Mouse (Mus musculus) cerebellum, adult (tissue): ENCODE data around the gene 4930503B20Rik.

Experiments used
- ATAC-seq: cut with Nextera tagmentation; 2 replicates; pipeline ENCODE4 v1.9.2; 2017; ENCODE audit warnings: mild to moderate bottlenecking, moderate library complexity, mixed read lengths; ENCODE audit not compliant: insufficient number of reproducible peaks, low FRiP score, low TSS enrichment

Gene 4930503B20Rik

DNA sequence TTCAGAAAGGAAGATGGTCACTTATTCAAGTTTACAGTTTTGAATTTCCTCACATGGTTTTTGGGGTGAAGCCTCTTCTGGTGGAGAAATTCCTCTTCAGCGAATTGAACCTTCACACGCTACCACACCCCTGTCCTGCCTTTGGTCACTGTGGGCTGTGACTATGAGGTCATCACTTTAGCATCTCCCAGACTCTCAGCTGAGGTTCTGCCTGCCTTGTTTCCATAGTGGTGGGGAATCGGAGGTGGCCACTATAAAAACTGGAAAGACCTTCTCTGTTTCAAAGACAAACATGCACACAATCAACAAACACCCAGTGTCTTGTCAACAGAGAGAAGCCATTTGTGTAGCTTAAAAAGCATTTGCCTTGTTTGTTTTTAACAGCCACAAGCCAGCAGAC is at the start of gene 4930503B20Rik:
4930503B20Rik (minus strand) TSS at position 101 of the 400 bp plus-strand sequence.
- no peak for ATAC-seq

DNA sequence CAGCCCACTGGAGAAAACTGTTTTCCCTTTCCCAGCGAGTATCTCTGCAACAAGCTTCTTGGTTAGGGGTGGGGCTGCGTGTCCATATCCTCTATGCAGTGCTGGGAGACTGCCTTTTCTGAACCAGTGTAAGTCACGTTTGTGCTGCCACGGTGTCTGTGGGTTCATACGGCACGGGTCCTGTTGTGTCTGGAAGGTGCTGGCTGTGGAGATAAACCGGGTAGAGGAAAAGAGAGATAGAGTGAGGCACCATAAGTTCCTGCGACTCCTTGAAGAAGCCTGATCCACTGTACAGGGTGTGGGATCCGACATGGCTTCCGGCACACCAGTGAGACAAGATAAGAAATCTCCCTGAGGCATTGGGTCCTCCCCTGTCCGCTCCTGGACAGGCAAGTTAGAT is 48.9 kb upstream of the 4930503B20Rik start:
- ATAC-seq = no peak

DNA sequence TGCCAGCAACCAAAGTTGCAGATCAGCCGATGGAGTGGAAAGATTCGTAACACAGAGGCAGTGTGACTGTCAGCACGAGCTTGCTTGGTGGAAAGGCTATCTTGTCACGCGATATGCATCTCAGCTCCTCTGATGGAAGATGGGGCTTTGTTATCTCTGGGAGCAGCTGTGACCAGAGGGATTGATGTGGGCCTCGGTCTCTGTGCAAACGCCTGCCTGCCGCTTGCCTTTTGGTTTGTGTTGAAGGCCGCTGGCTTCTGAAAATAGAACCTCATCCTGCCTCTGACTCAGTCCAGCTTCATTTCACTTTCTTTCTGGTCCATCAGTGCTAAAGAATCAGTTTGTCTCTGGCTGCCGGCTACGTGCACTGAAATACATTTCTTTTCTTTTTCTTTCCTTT is 47.9 kb upstream of the 4930503B20Rik start:
- no peak for ATAC-seq

DNA sequence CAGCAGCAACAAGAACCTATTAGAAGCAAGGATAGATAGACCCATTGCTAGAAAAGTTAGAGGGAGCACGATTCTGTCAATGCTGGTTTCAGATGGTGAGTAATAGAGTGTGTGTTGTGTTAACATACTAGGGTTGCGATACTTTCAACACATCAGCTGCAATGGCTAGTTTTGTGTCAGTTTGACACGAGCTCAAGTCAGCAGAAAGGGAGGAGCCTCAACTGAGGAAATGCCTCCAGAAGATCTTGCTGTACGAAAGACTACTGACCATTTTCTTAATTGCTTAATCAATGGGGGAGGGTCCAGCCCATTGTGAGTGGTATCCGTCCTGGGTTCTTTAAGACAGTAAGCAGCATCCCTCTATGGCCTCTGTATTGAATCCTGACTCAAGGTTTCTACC is 41.4 kb upstream of the 4930503B20Rik start:
- ATAC-seq = no peak

DNA sequence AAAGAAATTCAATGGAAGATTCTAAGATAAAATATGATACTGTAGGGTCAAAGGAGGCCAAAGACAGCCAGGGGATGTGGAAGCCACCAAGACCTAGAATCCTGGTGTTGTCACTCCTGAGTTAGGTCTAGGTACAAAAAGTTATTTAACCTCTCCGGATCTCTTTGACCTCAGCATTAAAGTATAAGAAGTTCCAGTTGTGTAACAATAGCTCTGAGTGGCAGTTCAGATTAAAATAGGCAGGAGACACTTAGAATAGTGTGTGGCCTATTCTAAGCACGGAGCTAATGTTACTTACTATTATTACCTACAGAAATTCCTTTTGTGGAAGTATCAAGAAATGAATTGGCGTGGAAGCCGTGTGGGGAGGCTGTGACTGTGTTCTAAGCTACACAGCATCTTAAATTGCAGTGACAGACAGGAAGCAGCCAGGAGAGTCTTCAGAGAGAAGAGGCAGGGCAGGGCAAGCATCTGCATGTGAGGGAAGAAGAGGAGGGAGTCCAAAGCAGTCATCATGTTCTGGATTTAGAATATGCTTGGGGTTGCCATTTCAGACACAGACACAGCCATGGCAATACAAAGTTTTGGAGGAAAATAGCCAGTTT is 36.1 kb upstream of the 4930503B20Rik start:
- ATAC-seq = no peak

DNA sequence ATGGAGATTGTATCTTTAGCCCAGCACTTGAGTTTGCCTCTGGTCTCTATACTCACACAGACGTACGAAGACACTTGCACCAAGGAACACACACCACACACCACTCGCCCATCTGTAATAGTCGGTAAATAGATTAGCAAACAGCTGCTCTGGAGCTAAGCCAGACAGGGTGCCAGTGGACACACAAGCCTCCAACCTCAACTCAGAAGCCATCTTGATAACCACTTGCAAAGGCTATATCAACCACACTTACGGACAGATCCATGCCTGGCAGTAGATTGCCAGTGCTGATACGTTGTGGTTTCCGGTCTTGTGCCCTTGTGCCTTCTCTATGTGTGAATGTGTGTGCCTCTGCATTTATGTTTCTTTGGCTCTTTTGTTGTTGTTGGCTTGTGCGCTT is 35.3 kb upstream of the 4930503B20Rik start:
- ATAC-seq = no peak

DNA sequence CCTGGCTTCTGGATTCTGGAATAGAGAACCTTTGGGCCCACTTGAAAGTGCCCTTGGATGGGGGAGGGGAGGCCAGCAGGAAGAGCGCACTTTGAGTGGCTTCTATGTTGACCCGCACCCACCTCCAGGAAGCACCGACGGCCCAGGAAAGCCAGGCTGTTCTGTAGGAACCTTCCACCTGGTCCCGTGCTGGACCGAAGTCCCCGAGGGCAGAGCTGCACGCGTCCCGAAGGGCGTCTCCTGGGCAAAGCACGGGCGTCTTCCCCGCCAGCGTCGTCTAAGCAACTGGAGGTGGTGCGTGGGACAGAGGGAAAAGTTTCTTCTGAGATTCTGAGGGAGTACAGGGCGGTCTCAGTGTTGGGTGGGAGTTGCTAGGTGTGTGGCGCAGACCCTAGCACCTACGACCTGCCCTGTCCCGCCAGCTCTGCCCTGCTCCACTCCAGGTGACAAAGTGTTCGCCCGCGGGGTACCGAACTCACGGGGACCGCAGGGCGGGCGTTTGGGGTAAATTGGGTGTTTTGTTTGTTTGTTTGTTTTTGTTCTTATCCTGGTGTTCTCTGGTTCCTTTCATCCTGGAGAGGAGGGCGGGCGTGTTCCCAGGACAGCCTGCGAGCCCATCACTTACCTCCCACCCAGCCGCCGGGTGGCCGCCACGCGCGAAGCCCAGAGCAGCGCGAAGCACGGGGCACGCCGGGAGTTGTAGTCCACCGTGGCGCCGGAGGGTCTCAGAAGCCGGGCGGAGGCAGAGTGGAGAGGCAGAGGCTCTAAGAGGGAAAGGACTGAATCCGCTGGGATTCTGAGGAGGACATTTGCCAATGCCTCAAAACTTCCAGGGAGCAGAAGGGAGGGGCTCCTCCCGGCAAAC is 33.9 kb upstream of the 4930503B20Rik start, which contains the start of gene Samd13:
Samd13 (minus strand) TSS at position 782 of the 865 bp plus-strand sequence.
- 0 out of 2 replicates have a peak, but pooled peaks have one; percentile 13 for ATAC-seq

DNA sequence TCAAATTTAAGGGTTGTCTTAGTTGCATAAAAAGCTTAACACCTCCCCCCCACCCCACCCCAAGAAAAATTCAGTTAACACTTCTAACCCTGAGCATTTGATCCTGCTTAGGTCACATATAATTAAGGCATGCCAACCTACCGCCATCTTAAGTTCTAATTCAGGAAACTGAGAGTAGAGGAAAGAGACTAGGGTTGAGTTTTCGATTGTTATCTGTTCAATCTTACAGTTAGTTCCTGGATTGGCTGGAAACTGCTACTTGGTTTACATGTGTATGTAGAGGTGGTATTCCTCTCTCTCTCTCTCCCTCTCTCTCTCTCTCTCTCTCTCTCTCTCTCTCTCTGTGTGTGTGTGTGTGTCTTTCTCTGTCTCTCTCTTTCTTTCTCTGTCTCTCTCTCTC is 32.0 kb upstream of the 4930503B20Rik start:
- no peak for ATAC-seq

DNA sequence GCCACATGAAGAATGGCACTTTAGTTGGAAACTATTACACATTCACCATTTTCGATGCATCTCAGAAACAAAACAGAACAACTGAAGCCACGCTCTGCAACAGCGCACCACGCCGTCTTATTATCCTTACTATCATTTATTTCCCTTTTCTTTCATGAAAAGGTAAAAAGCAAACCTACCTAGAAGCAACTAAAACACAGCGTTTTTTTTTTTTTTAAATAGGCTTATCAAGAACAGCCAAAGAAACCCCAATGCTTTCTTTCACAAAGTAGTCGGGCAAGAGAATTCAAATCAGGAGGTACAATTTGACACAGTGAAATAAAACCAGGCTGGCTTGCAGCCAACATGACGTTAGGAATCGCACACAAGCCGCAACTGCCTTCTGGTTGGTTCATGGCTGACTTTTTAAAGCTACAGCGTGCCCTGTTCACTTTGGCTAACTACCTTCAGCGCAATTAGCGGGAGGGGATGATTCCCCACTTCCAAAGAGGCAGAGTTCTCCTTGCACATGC is 31.1 kb upstream of the 4930503B20Rik start:
- ATAC-seq = no peak

DNA sequence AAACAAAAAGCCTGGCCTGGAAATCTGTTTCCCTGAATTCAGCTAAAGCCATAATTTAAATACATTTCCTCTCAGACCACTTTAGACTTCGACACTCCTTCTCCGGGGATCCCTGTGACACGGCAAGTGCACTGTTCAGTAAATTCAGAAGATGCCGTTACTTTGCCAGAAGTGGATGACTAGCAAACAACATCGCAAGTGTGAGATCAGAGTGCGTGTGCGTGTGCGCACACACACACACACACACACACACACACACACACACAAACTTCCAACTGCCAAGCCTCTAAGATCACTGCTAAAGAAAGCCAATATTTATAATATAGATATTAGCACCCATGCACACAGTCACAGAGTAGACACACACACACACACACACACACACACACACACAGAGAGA is 30.6 kb upstream of the 4930503B20Rik start:
- no peak for ATAC-seq

DNA sequence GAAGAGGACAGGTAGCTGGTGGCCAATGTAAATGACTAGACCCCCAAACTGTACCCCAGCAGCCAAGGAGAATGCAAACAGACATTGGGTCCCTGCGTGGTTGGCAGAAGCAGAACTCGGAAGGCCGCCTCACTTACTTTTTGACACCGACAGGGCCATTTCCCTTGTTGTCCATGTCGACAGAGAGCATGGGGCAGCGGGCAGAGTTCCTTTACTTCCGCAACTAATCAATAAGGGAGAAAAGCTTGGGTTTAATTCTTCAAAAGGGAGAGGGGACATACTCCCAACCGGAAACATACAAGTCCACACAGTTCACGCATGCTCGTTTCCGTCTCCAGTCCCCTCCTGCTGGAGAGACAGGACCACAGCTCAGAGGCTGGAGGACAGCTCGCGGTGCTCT is 29.5 kb upstream of the 4930503B20Rik start:
- ATAC-seq = no peak

DNA sequence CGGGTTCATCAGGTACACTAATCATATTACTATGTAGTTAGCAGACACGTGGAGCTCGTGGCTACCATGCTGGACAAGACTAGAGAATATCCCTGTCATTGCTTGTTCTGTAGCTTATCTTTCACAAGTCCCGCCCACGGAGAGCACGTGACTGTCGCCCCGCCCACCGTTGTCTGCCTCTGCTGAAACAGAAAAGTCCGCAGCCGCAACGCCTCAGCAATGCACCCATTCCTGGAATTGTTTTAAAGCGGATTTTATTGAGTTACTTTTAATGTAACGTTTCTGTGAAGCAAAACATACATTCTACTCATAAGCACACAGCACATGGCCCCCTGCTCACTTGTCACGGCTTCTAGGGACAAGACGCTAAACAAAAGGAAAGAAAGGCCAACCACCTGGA is 28.5 kb upstream of the 4930503B20Rik start:
- no peak for ATAC-seq

DNA sequence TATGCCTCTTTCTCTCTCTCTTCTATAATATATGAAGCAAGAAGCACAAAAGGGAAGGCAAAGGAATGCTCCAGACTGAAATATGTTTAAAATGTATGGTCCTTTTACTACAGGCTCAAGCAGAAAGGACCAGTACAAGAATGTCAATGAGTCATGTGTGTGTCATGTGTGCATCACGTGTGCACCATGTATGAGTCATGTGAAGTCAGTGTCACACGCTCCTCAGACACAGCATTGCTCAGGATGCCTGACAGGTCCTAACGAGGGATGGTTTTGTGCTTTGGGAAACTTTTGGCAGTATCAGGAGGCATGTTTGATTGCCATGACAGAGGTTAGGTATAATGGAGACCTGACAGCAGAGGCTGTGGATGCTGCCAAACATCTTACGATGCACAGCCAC is 25.1 kb upstream of the 4930503B20Rik start:
- no peak for ATAC-seq

DNA sequence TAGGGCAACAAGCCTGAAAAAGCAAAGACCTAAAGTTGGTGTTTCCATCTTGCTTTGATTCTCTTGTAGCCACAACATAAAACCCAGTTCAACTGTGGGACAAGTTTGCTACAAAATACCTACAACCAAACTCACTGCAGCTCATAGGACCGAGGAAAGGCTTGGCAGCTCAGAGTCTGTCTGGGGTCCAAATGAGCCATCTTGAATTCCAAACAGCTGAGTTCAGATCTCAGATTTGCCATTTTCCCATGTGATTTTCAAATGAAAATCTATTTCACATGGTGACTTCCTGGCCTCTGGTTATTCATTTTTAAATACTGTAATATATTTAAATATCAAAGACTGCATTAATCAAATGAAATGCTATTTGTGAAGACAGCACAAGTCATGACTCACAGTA is 24.0 kb upstream of the 4930503B20Rik start:
- ATAC-seq = no peak

DNA sequence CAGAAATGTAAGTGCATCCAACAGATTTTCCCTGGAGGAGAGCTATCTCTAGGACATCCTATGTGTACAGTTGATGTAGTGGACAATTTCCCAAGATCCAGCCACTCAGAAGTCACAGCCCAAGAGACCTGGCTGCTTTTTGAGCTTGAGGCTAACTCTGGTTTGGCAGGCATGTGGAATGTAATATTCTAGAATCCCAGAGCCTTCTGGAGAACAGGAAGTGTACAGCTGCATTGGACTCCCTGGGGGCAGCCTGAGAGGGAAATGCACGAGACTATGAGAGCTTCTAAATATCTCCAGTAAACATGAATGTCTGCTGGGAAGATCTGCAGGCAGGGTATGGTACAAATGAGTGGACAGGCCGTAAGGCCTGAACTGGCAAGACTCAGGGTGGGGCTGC is 20.0 kb upstream of the 4930503B20Rik start:
- ATAC-seq = no peak

DNA sequence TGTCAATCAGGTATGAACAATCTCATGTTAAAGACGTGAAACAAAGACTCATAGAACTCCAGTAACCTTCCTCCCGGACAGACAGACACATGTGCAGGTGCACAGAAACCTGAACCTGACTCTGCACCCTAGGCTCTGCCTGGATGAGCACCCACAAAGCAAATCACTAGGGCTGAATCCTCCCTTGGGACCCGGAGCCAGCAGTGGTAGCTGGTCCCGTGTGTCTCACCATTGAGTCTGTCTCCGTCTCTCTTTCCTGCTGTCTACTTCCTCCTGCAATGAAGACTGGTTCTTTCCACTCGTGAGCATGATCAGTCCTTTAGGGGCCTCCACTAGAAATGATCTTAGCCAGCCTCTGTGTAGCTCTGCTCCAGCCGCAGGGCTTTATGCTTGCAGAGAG is 10.8 kb upstream of the 4930503B20Rik start:
- ATAC-seq = no peak

DNA sequence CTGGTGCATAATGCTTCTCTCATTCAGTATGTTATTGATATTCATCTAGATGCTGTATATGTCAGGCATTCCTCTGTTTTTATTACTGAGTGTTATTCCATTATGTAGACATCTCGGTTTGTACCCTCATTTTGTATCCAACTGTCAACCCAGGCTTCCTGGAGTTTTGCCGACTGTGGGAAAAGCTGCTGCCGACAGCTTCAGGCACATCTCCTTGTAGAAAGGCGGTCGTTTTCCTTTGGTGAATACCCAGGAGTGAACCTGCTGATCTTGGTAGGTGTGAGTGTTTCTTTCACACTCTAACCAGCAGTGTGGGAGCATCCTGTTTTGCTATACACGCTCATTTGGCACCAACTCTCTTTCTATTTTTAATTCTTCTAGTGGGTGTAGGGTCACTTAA is 9.9 kb upstream of the 4930503B20Rik start:
- ATAC-seq = no peak

DNA sequence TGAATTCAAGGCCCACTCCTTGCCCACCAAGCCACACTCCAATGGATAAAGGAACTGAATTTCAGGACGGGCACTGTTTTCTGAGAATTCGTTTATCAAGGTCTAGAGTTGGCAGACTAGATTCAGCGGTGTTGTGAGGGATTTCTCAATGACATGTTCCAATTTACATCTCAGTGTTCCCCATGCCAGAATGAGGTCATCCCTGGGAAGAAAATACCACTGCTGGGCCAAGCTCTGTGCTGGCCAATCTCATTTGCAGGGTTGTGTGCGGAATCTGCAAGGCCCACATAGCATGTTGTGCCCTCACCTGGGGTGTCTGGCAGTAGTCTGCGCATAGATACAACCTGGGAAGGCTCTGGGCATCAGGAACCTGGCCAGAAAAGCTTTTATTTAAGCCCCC is 8.2 kb upstream of the 4930503B20Rik start:
- ATAC-seq = peak; percentile 77

DNA sequence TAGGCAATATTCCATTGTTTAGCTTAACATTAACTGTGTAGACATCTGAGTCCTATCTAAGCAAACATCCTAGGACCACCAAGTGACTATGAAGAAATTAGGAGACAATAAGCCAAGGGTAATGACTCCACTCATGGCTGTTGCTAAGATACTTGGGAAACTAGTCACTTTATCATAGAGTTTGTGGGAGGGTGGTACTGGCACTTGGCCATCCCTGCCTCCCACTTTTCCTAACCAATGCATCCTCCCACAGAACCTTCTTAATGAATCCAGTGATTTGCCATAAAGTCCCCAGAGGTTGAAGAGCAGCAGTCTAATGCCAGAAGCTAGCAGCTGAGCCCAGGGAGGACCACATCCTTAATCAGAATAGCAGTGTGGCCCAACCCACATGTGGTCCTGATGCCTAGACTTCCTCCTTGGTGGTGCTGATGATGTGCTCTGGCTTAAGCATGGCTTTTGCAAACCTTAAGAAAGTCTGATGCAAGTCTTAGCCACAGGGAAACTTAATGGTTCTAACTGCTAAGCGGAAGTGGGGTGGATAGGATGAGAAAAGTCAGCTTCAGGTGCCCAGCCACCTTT is 7.0 kb upstream of the 4930503B20Rik start:
- no peak for ATAC-seq

DNA sequence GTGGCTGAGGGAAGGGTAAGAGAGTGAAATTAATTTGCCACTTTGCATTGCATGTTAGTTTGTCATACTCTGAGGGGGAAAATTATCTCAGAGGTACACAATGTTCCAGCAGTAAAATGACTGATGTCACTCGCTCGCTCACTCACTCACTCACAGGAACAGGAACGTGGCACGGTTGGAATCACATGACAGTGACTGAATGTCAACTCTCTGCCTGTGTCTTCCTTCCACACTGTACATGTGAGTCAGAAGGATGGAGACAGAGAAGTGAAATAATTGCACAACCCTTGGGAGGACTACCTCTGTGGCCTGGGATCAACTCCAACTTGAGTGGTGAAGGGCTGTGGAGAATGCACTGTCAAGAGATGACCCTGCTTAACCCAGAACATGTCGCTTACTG is 6.3 kb upstream of the 4930503B20Rik start:
- ATAC-seq = no peak

DNA sequence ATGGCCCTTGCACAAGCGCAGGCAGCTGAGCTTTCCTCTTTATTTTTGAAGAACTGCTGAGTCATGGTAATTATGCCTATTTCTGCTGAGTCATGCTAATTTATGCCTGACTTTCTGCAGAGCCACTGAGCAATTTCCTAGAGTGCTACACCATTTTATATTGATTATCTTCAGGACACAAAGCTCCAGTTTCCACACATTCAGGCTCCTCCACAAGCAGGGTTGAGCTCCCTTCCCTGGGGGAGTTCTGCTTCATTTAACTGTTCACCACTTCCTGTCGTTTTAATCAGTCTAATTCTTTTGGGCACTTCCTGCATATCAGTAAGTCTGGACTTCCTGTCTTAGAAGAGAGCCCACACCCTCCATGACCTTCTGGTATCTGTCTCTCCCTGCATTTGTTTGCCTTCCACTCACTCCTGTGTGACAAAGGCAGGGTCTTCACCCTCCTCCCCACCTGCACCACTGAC is 4.0 kb upstream of the 4930503B20Rik start:
- no peak for ATAC-seq
